Mouse (Mus musculus) liver (tissue): ENCODE data around the gene Tmem160.

Source experiments
- DNase-seq: peaks from one replicate; pipeline ENCODE4 v3.0.0-alpha.2; 2020; ENCODE audit warnings: mixed read lengths

Gene Tmem160

DNA sequence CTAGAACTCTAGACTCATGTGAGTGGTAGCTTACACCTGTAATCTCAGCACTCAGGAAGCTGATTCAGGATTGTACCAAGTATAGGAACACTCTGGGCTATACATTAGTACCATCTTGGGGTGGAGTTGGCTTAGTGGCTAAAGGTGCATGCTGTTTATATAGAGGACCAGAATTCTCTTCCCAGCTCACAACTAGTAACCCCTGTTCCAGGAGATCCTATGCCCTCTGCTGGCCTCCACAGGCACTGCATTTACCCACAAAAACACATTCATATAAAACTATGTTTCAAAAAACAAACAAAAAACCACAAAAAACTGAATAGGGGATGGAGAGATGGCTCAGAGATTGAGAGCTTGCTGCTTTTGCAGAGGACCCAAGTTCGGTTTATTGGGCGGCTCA, 40.8 kb downstream of the Tmem160 start:
- peak; percentile 22 for DNase-seq

DNA sequence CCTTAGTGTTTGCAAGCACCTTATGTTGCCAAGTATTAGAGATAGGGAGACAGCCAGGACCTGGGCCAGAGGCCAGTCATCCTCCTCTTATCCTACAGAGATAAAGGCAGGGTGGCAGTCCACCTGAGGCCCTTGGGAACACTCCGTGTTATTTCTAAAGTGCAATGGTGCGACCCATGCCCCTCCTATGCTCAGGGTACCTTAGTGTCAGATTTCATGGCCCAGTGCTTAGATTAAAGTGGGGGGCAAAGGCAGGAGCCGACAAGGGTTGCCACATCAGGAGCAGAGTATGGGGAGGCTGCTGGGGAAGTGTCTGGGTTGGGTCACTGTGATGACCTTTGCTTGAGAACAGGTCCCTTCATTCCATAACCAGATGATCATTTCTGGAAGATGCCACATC, 43.7 kb downstream of the Tmem160 start:
- DNase-seq: no peak

DNA sequence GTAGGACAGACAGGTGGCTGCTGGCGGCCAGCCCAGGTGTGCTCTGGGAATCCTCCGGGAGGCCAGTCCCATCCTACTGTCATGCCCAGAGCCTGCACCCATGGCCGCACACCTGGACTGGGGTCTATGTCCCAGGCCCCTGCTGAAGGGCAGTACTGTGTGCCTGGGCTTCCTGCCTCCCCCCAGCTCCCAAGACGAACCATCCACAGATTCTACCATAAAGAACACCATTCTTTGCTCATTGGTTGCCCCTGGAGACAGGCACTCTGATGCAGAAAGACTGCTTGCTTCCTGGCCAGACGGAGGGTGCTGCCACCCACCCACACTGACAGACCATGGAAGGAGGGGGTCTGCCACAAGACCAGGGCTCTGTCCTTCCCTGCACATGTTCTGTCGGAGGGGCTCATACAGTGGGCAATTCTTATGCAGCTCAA, 47.1 kb downstream of the Tmem160 start:
- DNase-seq: no peak

DNA sequence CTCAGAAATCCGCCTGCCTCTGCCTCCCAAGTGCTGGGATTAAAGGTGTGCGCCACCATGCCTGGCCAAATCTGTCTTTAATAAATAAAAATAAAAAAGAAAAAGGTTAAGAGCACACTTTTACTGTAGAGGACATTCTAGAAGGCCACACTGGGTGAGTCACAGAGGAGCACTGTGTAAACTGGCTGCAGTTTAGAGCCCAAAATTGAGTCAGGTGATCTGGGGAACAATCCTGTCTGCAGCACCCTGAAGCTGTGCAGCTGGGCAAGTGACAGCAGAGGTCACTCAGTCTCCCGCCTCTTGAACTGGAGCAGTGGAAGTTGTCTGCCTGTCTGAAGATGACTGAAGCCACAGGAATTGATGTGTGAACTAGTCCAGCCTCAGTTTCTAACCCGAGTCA, 49.0 kb downstream of the Tmem160 start:
- no peak for DNase-seq

DNA sequence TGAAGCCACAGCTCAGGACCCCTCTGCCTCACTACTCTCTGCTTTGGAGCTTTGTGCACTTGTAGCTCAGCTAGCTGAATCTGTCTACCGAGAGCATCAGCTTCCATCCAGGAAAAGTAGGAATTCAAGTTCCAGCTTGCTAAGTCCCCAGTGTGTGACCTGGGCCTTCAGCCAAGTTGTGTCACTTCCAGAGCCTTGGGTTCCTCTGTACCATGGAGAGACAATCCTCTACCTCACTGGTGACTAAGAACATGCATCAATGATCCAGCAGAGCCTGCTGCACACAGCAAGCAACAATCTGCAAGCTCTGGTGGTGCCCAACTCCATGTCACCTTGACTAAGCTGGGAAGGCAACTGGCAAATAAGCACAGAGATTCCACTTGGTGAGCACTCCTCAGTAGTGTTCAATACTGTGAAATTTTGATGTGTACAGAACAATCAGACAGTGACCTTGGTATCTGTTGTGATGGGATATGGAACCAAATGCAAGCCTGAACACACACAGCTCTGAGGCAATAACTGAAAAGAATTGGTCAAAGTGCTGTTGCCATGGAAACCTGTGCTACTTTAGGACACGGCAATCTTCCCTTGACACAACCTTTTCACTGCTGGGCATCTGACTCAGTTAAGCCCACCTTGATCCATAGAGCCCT, 52.1 kb downstream of the Tmem160 start:
- DNase-seq: no peak
